Mouse (Mus musculus): ENCODE results near the gene Stoml2. TPM values are rescaled to one million over a fixed set of nuclear protein-coding genes. Genes with fewer than 3 reads are reported as not detected.
A peak's percentile ranks its signal among the peaks of the same experiment; 100 is the strongest.

Stoml2 gene
- total and polyA plus RNA-seq, 2 experiments from 2014 or later = 77.9 to 171 TPM

DNA sequence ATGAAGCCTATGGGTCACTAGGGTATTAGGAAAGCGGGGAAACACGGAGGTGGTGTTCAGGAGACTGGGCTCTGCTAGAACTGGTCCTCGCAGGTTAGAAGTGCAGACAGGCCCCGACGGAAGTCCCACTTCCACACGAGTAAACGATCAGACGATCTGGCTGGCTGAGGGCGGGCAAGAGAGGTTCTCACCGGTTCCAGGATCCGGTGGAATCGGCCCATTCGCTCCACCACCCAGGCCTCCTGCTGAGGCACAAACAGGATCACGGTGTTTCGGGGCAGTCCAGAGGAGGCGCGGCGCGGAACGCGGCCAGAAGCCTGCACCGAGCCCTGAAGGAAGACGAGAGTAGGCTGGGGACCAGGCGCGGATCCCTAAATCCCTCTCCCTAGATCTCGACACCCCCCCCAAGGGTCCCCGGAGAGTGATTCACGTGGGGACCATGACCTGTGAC lies 705 bp downstream of the Stoml2 start:
- TF ChIP-seq EP300 (IDR thresholded peaks at IDR 0.05; ENCODE audit: low read depth) (no peak), CTCF (IDR thresholded peaks at IDR 0.05; ENCODE audit: low read depth) (no peak)
- H3K9ac ChIP-seq (replicated peaks; ENCODE audit: low read depth, low read length) = peak overlapping the region; percentile 94
- H3K36me3 ChIP-seq (replicated peaks; ENCODE audit: control insufficient read depth, insufficient read depth, low read length) = peaks cover 52% of the 10 kb centered on the region
- no peaks in the 10 kb centered on the region for H3K9me3 ChIP-seq (replicated peaks; ENCODE audit: control insufficient read depth, low read length)
- H3K4me2 ChIP-seq (ENCODE audit: low read depth, low read length) = peak overlapping the region; percentile 80
- peak overlapping the region; percentile 89 for H3K4me3 ChIP-seq (ENCODE audit: low read depth, low read length)
- DNase-seq (ENCODE audit: low spot score) (no peak), ATAC-seq (ENCODE audit: insufficient read depth, low read depth) (peak; percentile 31)
- H3K4me1 ChIP-seq (ENCODE audit: control insufficient read depth, insufficient read depth) = peaks cover 4% of the 10 kb centered on the region; the same call in 1 of the 2 replicates
- H3K27me3 ChIP-seq (ENCODE audit: control insufficient read depth, insufficient read depth, low read length) = no peaks in the 10 kb centered on the region
- peak overlapping the region; percentile 89 for H3K27ac ChIP-seq (ENCODE audit: low read depth)
- 1% methylated on average over 28 of the region's 28 CpGs for whole genome bisulfite sequencing

DNA sequence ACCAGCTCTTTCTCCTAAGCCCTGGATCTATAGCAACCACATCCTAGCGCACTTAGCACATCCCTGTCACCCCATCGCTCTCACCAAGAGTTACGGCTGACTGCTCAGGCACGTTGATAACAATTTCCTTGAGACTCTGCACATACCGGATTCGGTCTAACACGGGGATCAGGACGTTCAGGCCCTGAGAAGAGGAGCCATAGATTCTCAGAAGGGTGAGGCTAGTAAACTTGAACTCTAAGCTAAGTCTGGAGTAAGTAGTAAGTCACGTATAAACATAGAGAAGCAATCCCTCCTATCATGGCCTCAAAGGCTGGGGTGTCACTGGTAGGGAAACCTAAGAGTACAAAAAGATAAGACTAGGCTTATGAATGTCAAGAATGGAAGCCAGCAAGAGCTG lies 1.2 kb downstream of the Stoml2 start:
- Histone ChIP-seq H3K27me3 (ENCODE audit: control insufficient read depth, insufficient read depth, low read length) (no peaks in the 10 kb centered on the region), H3K9ac (replicated peaks; ENCODE audit: low read depth, low read length) (peak overlapping the region; percentile 94), H3K9me3 (replicated peaks; ENCODE audit: control insufficient read depth, low read length) (no peaks in the 10 kb centered on the region), H3K36me3 (replicated peaks; ENCODE audit: control insufficient read depth, insufficient read depth, low read length) (peaks cover 47% of the 10 kb centered on the region), H3K4me1 (ENCODE audit: control insufficient read depth, insufficient read depth) (peaks cover 4% of the 10 kb centered on the region; the same call in 1 of the 2 replicates), H3K4me3 (ENCODE audit: low read depth, low read length) (peak overlapping the region; percentile 89), H3K27ac (ENCODE audit: low read depth) (peak overlapping the region; percentile 89), H3K4me2 (ENCODE audit: low read depth, low read length) (peak overlapping the region; percentile 80)
- ATAC-seq (ENCODE audit: insufficient read depth, low read depth) = no peak
- DNase-seq (ENCODE audit: low spot score) = no peak
- WGBS = 64% methylated on average over 9 of the region's 9 CpGs
- no peak for TF ChIP-seq CTCF (IDR thresholded peaks at IDR 0.05; ENCODE audit: low read depth)
- TF ChIP-seq EP300 (IDR thresholded peaks at IDR 0.05; ENCODE audit: low read depth) = no peak

DNA sequence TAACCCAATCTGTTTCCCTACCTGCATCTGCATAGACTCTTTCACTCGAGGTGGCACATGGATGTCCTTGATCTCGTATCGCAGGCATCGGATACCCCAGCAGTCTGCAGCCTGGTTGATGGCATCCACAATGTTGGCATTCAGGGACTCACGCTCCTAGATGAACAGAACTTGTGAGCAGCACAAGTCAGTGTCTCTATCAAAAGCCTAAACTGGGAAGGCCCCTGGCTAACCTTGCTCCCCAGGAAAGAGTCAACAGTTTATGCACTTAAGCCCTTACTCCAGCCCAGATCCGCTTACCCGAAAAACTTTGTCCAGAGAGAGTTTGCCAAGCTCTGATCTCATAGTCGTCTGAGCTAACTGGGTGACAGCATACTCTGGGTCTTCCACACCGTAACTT lies 1.8 kb downstream of the Stoml2 start:
- no peak for DNase-seq (ENCODE audit: low spot score)
- peaks cover 4% of the 10 kb centered on the region; the same call in 1 of the 2 replicates for H3K4me1 ChIP-seq (ENCODE audit: control insufficient read depth, insufficient read depth)
- H3K36me3 ChIP-seq (replicated peaks; ENCODE audit: control insufficient read depth, insufficient read depth, low read length) = peaks cover 43% of the 10 kb centered on the region
- H3K4me2 ChIP-seq (ENCODE audit: low read depth, low read length) = no peak overlapping the region
- TF ChIP-seq EP300 (IDR thresholded peaks at IDR 0.05; ENCODE audit: low read depth) (no peak), CTCF (IDR thresholded peaks at IDR 0.05; ENCODE audit: low read depth) (no peak)
- H3K27ac ChIP-seq (ENCODE audit: low read depth) = no peak overlapping the region
- 91% methylated on average over 9 of the region's 9 CpGs for WGBS
- H3K4me3 ChIP-seq (ENCODE audit: low read depth, low read length) = no peak overlapping the region
- no peaks in the 10 kb centered on the region for H3K27me3 ChIP-seq (ENCODE audit: control insufficient read depth, insufficient read depth, low read length)
- no peak overlapping the region for H3K9ac ChIP-seq (replicated peaks; ENCODE audit: low read depth, low read length)
- no peak for ATAC-seq (ENCODE audit: insufficient read depth, low read depth)
- H3K9me3 ChIP-seq (replicated peaks; ENCODE audit: control insufficient read depth, low read length) = no peaks in the 10 kb centered on the region

DNA sequence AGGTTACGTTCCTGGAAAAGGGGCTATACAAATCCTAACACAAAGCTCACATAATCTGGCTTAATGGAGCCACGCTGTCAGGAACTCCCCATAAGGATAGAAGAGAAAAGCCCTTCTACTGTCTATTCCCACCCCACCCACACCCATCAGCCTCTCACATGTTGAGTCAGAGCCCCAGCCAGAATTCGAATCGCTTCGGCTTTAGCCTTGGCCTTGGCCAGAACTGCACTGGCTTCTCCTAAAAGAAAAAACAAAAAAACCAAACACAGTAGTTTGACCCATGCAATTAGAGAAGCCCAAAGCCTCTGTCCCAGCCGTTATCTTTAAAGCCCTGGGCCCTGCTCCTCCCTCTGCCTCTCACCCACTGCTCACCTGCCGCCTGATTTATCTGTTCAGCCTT lies 2.4 kb downstream of the Stoml2 start:
- H3K27me3 ChIP-seq (ENCODE audit: control insufficient read depth, insufficient read depth, low read length) = no peaks in the 10 kb centered on the region
- WGBS = 91% methylated on average over 7 of the region's 7 CpGs
- no peak for DNase-seq (ENCODE audit: low spot score)
- no peak overlapping the region for H3K27ac ChIP-seq (ENCODE audit: low read depth)
- peaks cover 37% of the 10 kb centered on the region for H3K36me3 ChIP-seq (replicated peaks; ENCODE audit: control insufficient read depth, insufficient read depth, low read length)
- H3K4me3 ChIP-seq (ENCODE audit: low read depth, low read length) = no peak overlapping the region
- no peak for ATAC-seq (ENCODE audit: insufficient read depth, low read depth)
- no peak overlapping the region for H3K4me2 ChIP-seq (ENCODE audit: low read depth, low read length)
- TF ChIP-seq EP300 (IDR thresholded peaks at IDR 0.05; ENCODE audit: low read depth) (no peak), CTCF (IDR thresholded peaks at IDR 0.05; ENCODE audit: low read depth) (no peak)
- H3K9me3 ChIP-seq (replicated peaks; ENCODE audit: control insufficient read depth, low read length) = no peaks in the 10 kb centered on the region
- H3K4me1 ChIP-seq (ENCODE audit: control insufficient read depth, insufficient read depth) = peaks cover 4% of the 10 kb centered on the region; the same call in 1 of the 2 replicates
- no peak overlapping the region for H3K9ac ChIP-seq (replicated peaks; ENCODE audit: low read depth, low read length)

DNA sequence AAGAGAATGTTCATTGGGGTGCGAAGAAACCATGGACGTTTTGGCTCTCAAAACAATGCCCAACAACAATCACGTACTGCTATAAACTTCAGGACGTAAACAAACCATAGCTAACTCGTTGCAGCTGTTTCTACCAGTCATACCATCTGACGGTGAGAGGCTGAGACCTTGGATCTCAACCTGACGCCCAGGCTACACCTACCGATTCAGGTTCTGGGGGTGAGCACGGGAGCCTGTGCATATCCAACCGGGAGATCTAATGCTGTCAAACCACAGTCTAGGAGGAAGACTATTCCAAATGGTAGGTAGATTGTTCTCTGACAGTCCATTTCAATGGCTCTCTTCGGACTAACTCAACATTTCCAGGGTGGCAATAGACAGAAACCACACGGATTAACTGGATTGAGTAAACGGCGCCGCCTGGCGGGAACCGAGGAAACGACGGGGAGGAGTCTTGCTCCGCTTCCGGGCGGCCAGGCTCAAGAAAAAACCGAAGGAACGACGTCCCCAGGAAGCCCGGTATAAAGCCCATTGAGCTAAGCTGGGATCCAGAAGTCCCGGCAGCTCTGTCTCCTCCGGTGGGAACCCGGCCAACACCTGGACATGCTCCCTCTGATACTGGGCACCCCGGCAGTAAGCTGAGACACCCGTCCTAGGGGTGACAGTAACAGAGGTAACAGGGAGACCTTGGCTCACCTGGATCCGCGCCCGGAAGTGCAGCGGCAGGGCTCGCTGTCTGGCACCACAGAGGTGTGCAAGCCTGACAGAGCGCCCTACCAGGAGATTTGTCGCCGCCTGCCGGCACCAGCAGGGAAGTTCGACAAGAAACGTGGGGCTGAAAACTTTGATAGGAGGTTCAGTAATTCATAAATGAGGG lies 6.2 kb downstream of the Stoml2 start, which contains the start of gene Pigo:
Pigo (minus strand) TSS at position 736 of the 877 bp plus-strand sequence.
- TF ChIP-seq EP300 (IDR thresholded peaks at IDR 0.05; ENCODE audit: low read depth) = peak; percentile 65; the same call in 1 of the 2 replicates
- TF ChIP-seq CTCF (IDR thresholded peaks at IDR 0.05; ENCODE audit: low read depth) = peak; percentile 88
- peak; percentile 96 for DNase-seq (ENCODE audit: low spot score)
- no peaks in the 10 kb centered on the region for H3K27me3 ChIP-seq (ENCODE audit: control insufficient read depth, insufficient read depth, low read length)
- H3K9ac ChIP-seq (replicated peaks; ENCODE audit: low read depth, low read length) = peak within 1 kb of the TSS; percentile 60
- H3K27ac ChIP-seq (ENCODE audit: low read depth) = peak within 1 kb of the TSS; percentile 88
- no peaks in the 10 kb centered on the region; the same call in 1 of the 2 replicates for H3K4me1 ChIP-seq (ENCODE audit: control insufficient read depth, insufficient read depth)
- peak within 1 kb of the TSS; percentile 64 for H3K4me2 ChIP-seq (ENCODE audit: low read depth, low read length)
- ATAC-seq (ENCODE audit: insufficient read depth, low read depth) = peak; percentile 91
- WGBS = 5% methylated on average over 42 of the region's 42 CpGs
- no peaks in the 10 kb centered on the region for H3K9me3 ChIP-seq (replicated peaks; ENCODE audit: control insufficient read depth, low read length)
- H3K4me3 ChIP-seq (ENCODE audit: low read depth, low read length) = peak within 1 kb of the TSS; percentile 65
- H3K36me3 ChIP-seq (replicated peaks; ENCODE audit: control insufficient read depth, insufficient read depth, low read length) = peaks cover 59% of the 10 kb centered on the region
